Mouse (Mus musculus) CH12.LX (cell line): Measurements from ENCODE around the gene Eif4g3. TPM values are rescaled to one million over a fixed set of nuclear protein-coding genes. Genes with fewer than 3 reads are reported as not detected.

Source experiments
- DNase-seq: peaks from one replicate; pipeline ENCODE4 v3.0.0-alpha.2; 2013; ENCODE audit errors: extremely low read depth
- H3K27ac ChIP-seq: 2 replicates; pipeline ENCODE4 v1.5.1; 2012; ENCODE audit warnings: low read depth, mild to moderate bottlenecking, control low read depth, moderate library complexity; ENCODE audit not compliant: insufficient read depth
- H3K27me3 ChIP-seq: replicated peaks from 2 replicates; pipeline ENCODE3; 2012; ENCODE audit warnings: inconsistent platforms
- H3K36me3 ChIP-seq, 2 experiments: replicated peaks in 1 of 2; 2 replicates each; pipeline versions ENCODE3 to v1.6.1; 2012; ENCODE audit warnings: inconsistent platforms in 1 of 2, low read length in 1 of 2, mild to moderate bottlenecking in 1 of 2, mixed read lengths in 1 of 2, moderate library complexity in 1 of 2; ENCODE audit not compliant: control insufficient read depth in 1 of 2, insufficient read depth in 1 of 2
- H3K4me1 ChIP-seq, 2 experiments: 2 replicates each; pipeline ENCODE4 v1.6.1; 2012; ENCODE audit warnings: inconsistent platforms in 1 of 2, moderate library complexity in 1 of 2; ENCODE audit not compliant: insufficient read depth in 2 of 2, control insufficient read depth in 1 of 2
- H3K4me2 ChIP-seq: 2 replicates; pipeline ENCODE4 v1.6.1; 2012; ENCODE audit warnings: low read depth, mild to moderate bottlenecking, control low read depth; ENCODE audit not compliant: poor library complexity, insufficient read depth, severe bottlenecking
- H3K4me3 ChIP-seq, 3 experiments: fragments of 150-350 bp in 1 of 3; sonication (generic) in 1 of 3; replicated peaks in 1 of 3; 2 replicates each; pipeline versions ENCODE3 to v1.5.1; 2011 to 2012; ENCODE audit warnings: low read depth in 2 of 3, low read length in 2 of 3, mild to moderate bottlenecking in 2 of 3, moderate library complexity in 2 of 3, control low read depth in 1 of 3, improper control_type of control experiment in 1 of 3, inconsistent platforms in 1 of 3, mixed read lengths in 1 of 3; ENCODE audit not compliant: poor library complexity in 1 of 3
- H3K79me2 ChIP-seq: replicated peaks from 2 replicates; pipeline ENCODE4 v1.6.1; 2012; ENCODE audit warnings: mild to moderate bottlenecking, moderate library complexity; ENCODE audit not compliant: control insufficient read depth, poor library complexity, insufficient read depth, severe bottlenecking; ENCODE audit errors: extremely low read depth
- H3K9ac ChIP-seq: 2 replicates; pipeline ENCODE4 v1.6.1; 2012; ENCODE audit warnings: low read depth, mild to moderate bottlenecking, control low read depth, moderate library complexity; ENCODE audit not compliant: insufficient read depth
- H3K9me3 ChIP-seq: replicated peaks from 2 replicates; pipeline ENCODE3; 2012; ENCODE audit warnings: low read length, inconsistent platforms, mixed read lengths
- BHLHE40 ChIP-seq: IDR thresholded peaks from 2 replicates; pipeline ENCODE4 v1.6.1; 2011; ENCODE audit warnings: mild to moderate bottlenecking, low read depth, low read length, improper control_type of control experiment
- CHD1 ChIP-seq: IDR thresholded peaks from 2 replicates; pipeline ENCODE4 v1.6.1; 2012; ENCODE audit warnings: low read depth, low read length, improper control_type of control experiment, inconsistent platforms
- CTCF ChIP-seq, 2 experiments: IDR thresholded peaks in 1 of 2; conservative IDR thresholded peaks in 1 of 2; 2 replicates each; pipeline ENCODE4 v1.5.1; 2011 to 2012; ENCODE audit warnings: low read depth in 2 of 2, low read length in 2 of 2, improper control_type of control experiment in 1 of 2, inconsistent platforms in 1 of 2, mild to moderate bottlenecking in 1 of 2, moderate library complexity in 1 of 2
- IRF4 ChIP-seq: IDR thresholded peaks from 2 replicates; pipeline ENCODE4 v1.6.1; 2014; ENCODE audit warnings: low read depth, mild to moderate bottlenecking, inconsistent platforms, low read length, improper control_type of control experiment
- JUND ChIP-seq: conservative IDR thresholded peaks from 2 replicates; pipeline ENCODE4 v1.6.1; 2011; ENCODE audit warnings: low read depth, low read length, improper control_type of control experiment
- KAT2A ChIP-seq: IDR thresholded peaks from 2 replicates; pipeline ENCODE4 v1.6.1; 2012; ENCODE audit warnings: low read length, improper control_type of control experiment, inconsistent platforms; ENCODE audit not compliant: insufficient replicate concordance
- MAFK ChIP-seq: IDR thresholded peaks from 2 replicates; pipeline ENCODE4 v1.6.1; 2011; ENCODE audit warnings: low read length, improper control_type of control experiment; ENCODE audit not compliant: insufficient replicate concordance
- MAX ChIP-seq: IDR thresholded peaks from 2 replicates; pipeline ENCODE4 v1.6.1; 2011; ENCODE audit warnings: low read length, improper control_type of control experiment
- MAZ ChIP-seq: IDR thresholded peaks from 2 replicates; pipeline ENCODE4 v1.6.1; 2012; ENCODE audit warnings: low read depth, mild to moderate bottlenecking, inconsistent platforms, low read length, improper control_type of control experiment, moderate library complexity
- MEF2A ChIP-seq: IDR thresholded peaks from 2 replicates; pipeline ENCODE4 v1.6.1; 2014; ENCODE audit warnings: low read depth, mild to moderate bottlenecking, inconsistent platforms, low read length, improper control_type of control experiment, borderline replicate concordance
- MXI1 ChIP-seq: IDR thresholded peaks from 2 replicates; pipeline ENCODE4 v1.6.1; 2011; ENCODE audit warnings: mild to moderate bottlenecking, low read depth, low read length, improper control_type of control experiment
- NELFE ChIP-seq: IDR thresholded peaks from 2 replicates; pipeline ENCODE4 v1.6.1; 2011; ENCODE audit warnings: low read depth, low read length, improper control_type of control experiment
- NRF1 ChIP-seq: IDR thresholded peaks from 2 replicates; pipeline ENCODE4 v1.6.1; 2014; ENCODE audit warnings: low read depth, mild to moderate bottlenecking, inconsistent platforms, low read length, improper control_type of control experiment, moderate library complexity
- POLR2AphosphoS2 ChIP-seq: IDR thresholded peaks from 2 replicates; pipeline ENCODE4 v1.6.1; 2011; ENCODE audit warnings: low read depth, low read length, improper control_type of control experiment
- RAD21 ChIP-seq: IDR thresholded peaks from 2 replicates; pipeline ENCODE4 v1.6.1; 2011; ENCODE audit warnings: low read depth, mild to moderate bottlenecking, low read length, improper control_type of control experiment, moderate library complexity
- SIN3A ChIP-seq: IDR thresholded peaks from 2 replicates; pipeline ENCODE4 v1.6.1; 2012; ENCODE audit warnings: low read length, improper control_type of control experiment, inconsistent platforms
- SMC3 ChIP-seq: IDR thresholded peaks from 2 replicates; pipeline ENCODE4 v1.6.1; 2011; ENCODE audit warnings: low read depth, low read length, improper control_type of control experiment
- USF2 ChIP-seq: conservative IDR thresholded peaks from 2 replicates; pipeline ENCODE4 v1.6.1; 2011; ENCODE audit warnings: low read depth, low read length, improper control_type of control experiment
- ZC3H11A ChIP-seq: IDR thresholded peaks from 2 replicates; pipeline ENCODE4 v1.6.1; 2012; ENCODE audit warnings: low read depth, mild to moderate bottlenecking, inconsistent platforms, low read length, improper control_type of control experiment
- ZNF384 ChIP-seq: IDR thresholded peaks from 2 replicates; pipeline ENCODE4 v1.6.1; 2012; ENCODE audit warnings: low read depth, low read length, improper control_type of control experiment, inconsistent platforms
- dilution Hi-C: fragments of 300-500 bp; cut with MboI; formaldehyde crosslinking; loops from 2 replicates; pipeline ENCODE4 v1.14.3; 2020; ENCODE audit warnings: low sequenced_read_pairs; ENCODE audit not compliant: extremely low pct_unique_long_range_greater_than_20kb, extremely low pct_ligation_motif_present
- in situ Hi-C: fragments of 300-500 bp; cut with MboI; formaldehyde crosslinking; loops from 3 replicates; pipeline ENCODE4 v1.14.3; 2019; ENCODE audit warnings: low sequenced_read_pairs, low pct_ligation_motif_present, low pct_unique_long_range_greater_than_20kb, mixed read lengths
- polyA plus RNA-seq: library from polyadenylated mRNA; unstranded; fragments of >175 nt; gene quantifications from 2 replicates; pipeline ENCODE4 v1.2.1, GENCODE M21; 2012; ENCODE audit warnings: low read depth; ENCODE audit not compliant: insufficient read length
- total RNA-seq, 2 experiments: library from RNA; depleted of rRNA; stranded (reverse); fragments of 300-350 nt in 1 of 2; fragments of >200 nt in 1 of 2; gene quantifications; 2 replicates each; pipeline ENCODE4 v1.2.3; 2012 to 2014

Gene Eif4g3
- total and polyA plus RNA-seq, 3 experiments, result 10.8 to 47.2 (median 24.0) TPM

DNA sequence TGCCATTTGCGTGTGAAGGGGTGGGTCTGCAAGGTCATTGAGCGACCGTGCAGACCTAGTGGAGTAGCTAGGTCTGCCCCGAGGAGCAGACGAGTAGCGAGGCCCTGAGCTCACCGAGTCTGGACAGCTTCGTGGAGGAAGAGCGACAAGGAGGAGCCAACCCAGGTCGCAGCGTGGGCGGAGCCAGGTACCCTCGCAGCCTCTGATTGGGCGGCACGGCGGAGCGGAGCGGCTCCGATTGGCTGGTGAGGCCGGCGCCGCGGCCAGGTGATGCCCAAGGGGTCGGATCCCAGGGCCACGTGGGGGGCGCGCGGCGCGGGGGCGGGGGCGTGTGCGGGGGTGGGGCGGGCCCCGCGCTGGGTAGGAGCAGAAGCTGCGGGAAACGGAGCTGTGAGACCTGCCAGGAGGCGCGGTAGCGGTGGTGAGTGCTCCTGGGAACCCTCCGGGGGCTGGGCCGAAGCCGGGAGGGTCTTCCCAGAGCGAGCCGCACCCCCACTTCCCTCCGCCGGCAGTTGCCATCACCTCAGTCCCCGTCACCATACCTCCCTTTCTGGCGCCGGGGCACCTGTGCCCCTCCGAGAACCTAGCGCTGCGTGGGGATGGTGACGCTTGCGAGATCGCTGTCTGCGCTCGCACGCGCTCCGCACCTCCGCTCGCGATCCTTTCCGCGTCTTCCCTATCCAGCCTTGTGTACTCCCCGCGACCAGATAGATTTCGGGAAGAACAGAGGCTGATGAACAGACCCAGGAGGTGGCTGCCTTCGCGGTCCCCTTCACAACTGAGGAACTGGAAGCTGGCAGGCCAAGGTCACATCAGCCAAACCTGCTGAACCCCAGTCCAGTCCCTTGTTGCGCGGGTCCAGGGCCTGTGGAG lies 257.5 kb downstream of the Eif4g3 start, which contains the start of the genes Sh2d5 and Kif17:
Gene Sh2d5 (plus strand): TSS at position 316 of the 873 bp plus-strand sequence.
Gene Kif17 (plus strand): TSS at position 348 of the 873 bp plus-strand sequence.
- Histone ChIP-seq H3K79me2 (no peaks in the 10 kb centered on the region), H3K27ac (no peak within 1 kb of the TSS), H3K4me1 (peaks cover 6 to 10% of the 10 kb centered on the region in 2 experiments; a peak in 3 of 4 replicates), H3K9ac (no peak within 1 kb of the TSS), H3K36me3 (peaks cover 4 to 77% of the 10 kb centered on the region in 2 experiments), H3K27me3 (no peaks in the 10 kb centered on the region), H3K9me3 (peaks cover 2% of the 10 kb centered on the region), H3K4me3 (peak within 1 kb of the TSS in 1 of 3 experiments; percentile 52), H3K4me2 (peak within 1 kb of the TSS; percentile 32; the same call in 1 of the 2 replicates)
- TF ChIP-seq RAD21 (no peak), SIN3A (0 out of 2 replicates have a peak, but pooled peaks have one; percentile 25), MXI1 (peak; percentile 32; the same call in 1 of the 2 replicates)
- dilution Hi-C loops, result no loop called here
- in situ Hi-C loops, result no loop called here
- DNase-seq, result no peak

DNA sequence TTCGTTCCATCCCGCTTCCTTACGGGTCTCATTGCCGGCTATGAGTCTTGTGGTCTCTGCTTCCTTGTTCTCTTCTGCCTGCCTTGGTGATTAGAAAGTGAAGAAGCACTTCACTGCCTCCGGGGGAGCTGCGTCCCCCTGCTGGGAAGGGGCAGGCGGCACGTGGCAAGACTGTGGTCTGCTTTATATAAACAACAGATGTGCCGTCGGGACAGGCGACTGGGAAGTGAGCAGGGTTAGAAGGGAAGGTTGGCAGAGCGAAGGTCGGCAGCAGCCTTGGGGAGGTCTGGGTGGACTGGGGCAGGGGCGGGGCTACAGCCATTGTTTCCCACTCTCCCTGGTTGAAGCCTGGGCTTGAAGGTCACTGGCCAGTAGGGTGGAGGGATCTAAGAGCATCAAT lies 259.0 kb downstream of the Eif4g3 start:
- Histone ChIP-seq H3K9ac (no peak overlapping the region), H3K4me1 (peaks cover 6 to 10% of the 10 kb centered on the region in 2 experiments; a peak in 3 of 4 replicates), H3K36me3 (peaks cover under 1 to 77% of the 10 kb centered on the region in 2 experiments), H3K4me3 (peak overlapping the region in 1 of 3 experiments; percentile 11), H3K4me2 (peak overlapping the region; percentile 39), H3K27ac (no peak overlapping the region), H3K79me2 (no peaks in the 10 kb centered on the region), H3K9me3 (peaks cover 2% of the 10 kb centered on the region), H3K27me3 (no peaks in the 10 kb centered on the region)
- TF ChIP-seq BHLHE40 (peak; percentile 62), NELFE (no peak)
- no peak for DNase-seq
- dilution Hi-C loops (no loop called here), in situ Hi-C loops (no loop called here)

DNA sequence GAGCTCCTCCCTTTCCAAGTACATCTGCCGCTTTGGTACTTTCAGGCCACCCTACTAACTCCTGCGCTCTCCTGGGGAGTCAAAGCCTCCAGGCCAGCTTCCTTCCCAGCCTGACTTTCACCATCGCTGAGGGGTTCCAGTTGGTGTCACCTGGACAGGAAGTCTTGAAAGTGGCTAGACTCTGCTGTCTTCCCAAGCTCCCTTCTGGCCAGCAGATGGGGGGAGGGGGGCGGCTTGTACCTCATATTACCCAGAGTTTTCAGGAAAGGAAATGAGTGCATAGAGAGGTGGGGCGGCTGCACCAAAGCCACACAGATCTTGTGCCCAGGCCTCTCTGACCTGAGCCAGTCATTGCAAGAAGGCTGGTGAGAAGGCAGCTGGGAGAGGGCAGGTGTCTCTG lies 259.4 kb downstream of the Eif4g3 start:
- in situ Hi-C loops, result no loop called here
- no peak for DNase-seq
- peaks cover 6 to 10% of the 10 kb centered on the region in 2 experiments; a peak in 3 of 4 replicates for H3K4me1 ChIP-seq

More for the DNA sequence above, 259.4 kb downstream of the Eif4g3 start:
- H3K4me2 ChIP-seq, result peak overlapping the region; percentile 39; the same call in 1 of the 2 replicates
- H3K9me3 ChIP-seq, result peaks cover 2% of the 10 kb centered on the region
- TF ChIP-seq CHD1 (no peak), MAFK (no peak), MEF2A (no peak), POLR2AphosphoS2 (no peak), MAZ (no peak), ZC3H11A (no peak), CTCF (conservative IDR thresholded peaks at IDR 0.05 in 1 of 2, IDR thresholded peaks at IDR 0.05 in 1 of 2; ENCODE audit: low read depth in 2 of 2, low read length in 2 of 2) (no peak), KAT2A (no peak), USF2 (no peak), MAX (no peak), ZNF384 (no peak), BHLHE40 (no peak), SMC3 (no peak), RAD21 (no peak), MXI1 (no peak), JUND (no peak), IRF4 (no peak), NRF1 (no peak)
- peaks cover 0 to 77% of the 10 kb centered on the region in 2 experiments for H3K36me3 ChIP-seq
- no peaks in the 10 kb centered on the region for H3K27me3 ChIP-seq
- dilution Hi-C loops, result no loop called here
- no peak overlapping the region for H3K9ac ChIP-seq
- H3K79me2 ChIP-seq, result no peaks in the 10 kb centered on the region
- H3K27ac ChIP-seq, result no peak overlapping the region
- no peak overlapping the region for H3K4me3 ChIP-seq
